Mouse (Mus musculus): ENCODE data around the gene Shld1.

Shld1 gene

GRCm38 (mm10) chr2:132794204-132794586, 107.5 kb downstream of the Shld1 start:
- no peak for DNase-seq (ENCODE audit: low spot score in 2 of 2)
